Mouse (Mus musculus): Measurements from ENCODE around the gene Pgd.
"Not testable (repeated sequence)": the region's sequence is repeated elsewhere in the genome, so short reads cannot be mapped to it uniquely, and the experiment has no call there.

Pgd gene

DNA sequence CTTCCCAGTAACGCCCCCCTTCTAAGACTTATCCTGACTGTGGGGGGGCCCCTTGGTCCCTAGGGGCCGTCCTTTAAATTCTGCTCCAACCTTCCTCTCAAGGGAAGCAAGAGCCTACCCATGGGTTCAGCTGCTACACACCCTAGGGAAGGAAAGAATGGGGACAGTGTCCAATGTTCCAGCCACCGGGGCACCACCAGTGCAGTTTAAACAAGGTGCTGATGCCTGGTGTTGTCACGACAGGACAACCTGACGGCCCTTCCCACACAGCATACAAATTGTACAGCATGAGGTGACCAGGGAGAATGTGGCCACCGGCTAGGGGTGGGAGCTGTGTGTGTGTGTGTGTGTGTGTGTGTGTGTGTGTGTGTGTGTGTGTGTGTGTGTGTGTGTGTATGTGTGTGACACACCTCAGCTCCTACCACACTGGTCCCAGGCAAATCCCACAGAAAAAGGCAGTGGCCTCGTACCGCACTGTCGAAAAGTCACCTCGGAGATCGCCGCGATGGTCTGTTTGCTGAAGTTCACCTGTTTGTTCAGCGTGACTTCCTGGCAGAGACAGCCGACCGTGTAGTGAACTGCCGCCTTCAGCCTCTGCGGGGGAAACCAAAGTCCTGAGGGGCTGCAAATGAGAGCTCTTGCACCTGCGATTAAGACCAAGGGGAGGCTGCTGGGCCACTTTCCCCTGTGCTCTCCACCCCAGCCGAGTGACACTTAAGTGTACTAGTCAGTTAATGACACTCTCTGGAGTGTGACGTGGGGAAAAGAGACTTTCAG, 34.6 kb downstream of the Pgd start:
- no peak for DNase-seq

DNA sequence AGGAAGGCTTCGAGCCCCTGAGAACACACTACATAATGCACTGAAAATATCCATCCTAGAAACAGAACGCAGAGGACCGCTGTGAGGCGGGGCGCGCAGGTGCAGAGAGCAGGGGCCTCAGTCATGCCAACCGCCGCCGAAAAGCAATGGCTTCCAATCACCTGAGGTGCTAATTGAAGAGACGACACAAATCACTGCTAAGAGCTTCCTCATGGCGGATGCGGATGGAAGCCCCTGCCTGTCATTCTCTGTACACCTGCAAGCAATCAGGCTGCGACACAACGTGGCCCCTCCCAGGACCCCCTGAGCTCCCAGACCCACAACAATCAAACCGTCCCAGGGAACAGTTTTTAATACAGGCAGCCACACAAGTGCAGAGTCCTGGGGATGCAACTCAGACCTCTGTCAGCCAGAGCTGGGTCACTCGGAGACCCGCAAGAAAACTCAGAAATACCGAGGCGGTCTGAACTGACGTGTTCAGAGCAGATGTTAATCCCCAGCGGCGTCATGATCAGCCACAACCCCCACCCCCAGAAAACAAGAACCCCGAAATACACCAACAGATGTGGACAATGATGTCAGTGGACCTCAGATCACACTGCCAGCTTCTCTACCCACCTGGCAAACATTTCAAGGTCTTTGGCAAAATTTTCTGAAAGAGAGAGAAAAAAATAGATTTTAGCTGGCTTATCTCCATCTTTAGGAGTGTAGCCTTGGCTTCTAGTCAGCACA, 35.4 kb downstream of the Pgd start:
- no peak for DNase-seq

DNA sequence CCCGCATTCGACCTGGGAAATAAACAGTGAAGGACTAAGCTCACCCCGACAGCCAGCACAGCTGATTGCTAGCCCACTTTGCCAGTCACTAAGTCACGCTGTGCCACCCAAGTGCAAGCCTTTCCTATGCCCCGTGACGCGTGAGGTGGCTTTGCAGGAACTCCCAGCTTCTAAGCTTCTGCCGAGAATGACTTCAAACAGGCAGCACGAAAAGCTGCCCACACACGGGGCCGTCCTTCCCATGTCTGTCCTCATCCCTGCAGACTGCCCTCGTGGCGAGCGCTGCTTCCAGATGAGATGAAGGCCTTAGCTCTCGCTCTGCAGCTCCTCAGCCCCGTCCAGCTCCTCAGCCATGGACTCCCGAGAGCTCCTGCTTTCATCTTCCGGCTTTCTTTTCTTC, 38.1 kb downstream of the Pgd start:
- DNase-seq = no peak

DNA sequence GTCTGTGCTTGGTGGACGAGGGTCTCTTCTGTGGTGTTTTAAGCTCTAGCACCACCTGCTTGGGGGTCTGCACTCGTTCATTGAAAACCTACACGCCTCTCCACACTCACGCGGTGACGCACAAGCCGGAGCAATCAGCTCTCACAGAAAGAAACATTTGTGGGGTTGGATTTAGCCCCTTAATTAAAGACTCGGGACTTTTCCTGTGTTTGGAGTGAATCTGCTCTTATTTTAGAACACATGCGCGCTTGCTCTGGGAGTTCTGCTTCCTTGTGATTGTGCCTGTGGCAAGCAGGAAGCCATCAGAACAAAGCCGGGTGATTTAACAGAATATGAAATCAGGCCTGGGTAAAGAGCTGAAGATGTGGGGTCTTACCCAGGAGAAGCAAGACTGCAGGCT, 39.9 kb downstream of the Pgd start, which contains the start of gene Cort:
Gene Cort (minus strand): TSS at position 101 of the 400 bp plus-strand sequence.
- no peak for DNase-seq

DNA sequence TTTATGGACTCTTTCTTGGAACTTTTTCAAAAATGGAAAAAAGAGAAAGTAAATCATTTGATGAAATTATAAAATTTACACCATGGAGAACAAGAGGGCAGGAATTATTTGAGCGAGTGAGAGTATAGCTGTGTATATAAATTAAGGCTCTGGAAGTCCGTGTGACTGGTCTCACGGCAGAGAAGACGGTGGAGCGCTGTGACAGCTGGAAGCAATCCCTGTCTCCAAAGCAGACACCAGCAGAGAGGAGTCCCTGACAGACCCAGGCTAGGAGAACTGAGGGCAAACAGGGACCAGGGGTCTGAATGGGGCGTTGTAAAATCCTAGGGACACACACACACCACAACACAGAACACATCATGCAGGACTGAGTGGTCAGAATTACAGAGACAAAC, 40.5 kb downstream of the Pgd start:
- no peak for DNase-seq

DNA sequence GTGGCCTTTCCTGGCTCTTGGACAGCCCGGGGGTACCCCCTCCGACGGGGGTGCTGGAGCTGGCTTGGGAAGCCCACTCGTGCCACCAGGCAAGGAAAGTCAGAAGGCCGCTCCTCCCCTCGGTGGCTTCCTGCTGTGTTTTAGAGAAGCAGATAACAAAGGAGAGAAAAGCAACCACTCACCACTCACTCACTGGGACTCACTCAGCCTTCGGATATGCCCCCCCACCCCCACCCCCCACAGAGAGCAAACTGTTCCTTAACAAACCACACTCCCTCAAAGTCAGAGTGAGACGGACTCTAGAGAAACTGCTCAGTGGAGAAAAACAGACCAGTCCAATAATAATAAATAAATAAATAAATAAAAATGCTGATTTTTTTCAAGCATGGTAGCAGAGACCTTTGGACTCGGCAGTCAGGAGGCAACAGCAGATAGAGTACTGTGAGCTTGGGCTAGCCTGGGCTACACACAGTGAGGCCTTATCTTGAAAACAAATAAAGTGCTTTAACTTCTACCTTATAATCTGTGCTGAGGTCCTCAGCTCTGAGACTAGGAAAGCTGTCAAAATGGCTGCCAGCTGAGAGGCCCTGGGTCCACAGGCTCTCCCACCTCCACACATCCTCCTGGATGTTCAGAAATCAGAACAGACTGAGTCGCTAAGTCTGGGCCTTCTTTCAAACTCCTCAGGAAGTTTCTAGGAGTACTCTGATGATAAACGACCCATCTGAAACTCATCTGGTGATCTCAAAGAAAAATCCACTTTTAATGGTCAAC, 41.0 kb downstream of the Pgd start:
- DNase-seq = no peak

DNA sequence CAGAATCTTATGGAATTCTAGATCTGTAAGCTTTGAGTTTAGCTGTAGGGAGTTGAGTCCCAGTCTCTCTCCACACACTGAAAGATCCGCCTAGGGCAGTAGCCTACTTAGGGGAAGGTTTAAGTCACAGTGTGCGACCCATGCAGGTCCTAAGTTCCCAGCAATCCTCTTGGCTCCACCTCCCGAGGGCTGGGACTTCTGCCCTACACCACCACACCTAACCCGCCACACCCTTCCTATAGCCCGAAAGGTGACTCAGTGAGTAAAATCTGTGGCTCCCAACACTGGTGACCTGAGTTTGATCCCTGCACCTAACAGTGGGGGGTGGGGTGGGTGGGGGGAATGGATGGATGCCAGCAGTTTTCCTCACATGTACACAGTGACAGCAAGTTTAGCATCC, 43.1 kb downstream of the Pgd start:
- DNase-seq = no peak

DNA sequence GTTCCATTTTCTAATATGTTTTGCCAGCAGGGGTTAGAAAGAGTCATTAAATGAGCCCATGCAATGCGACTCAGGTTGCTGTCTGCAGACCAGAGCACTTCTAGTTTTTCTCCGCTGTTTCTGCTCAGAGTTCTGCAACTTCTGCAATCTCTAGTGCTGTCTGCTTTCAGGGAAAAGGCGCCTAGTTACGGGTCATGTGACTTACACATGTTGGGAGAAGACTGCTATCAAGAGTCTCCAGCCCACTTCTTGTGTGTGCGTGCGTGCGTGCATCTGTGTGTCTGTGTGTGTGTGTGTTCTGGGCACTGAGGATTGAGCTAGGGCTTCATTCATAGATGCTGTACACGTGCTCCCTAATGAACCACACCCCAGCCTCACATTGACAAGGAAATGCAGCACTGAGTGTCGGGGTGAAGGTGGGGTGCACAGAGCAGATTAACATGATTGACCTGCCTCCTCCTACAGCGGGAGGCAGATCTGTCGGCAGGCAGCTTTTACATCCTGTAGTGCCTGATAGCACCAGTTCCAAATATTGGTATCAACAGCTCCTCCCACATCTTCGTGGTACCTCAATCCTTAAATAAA, 46.5 kb downstream of the Pgd start:
- DNase-seq = not testable (repeated sequence)

DNA sequence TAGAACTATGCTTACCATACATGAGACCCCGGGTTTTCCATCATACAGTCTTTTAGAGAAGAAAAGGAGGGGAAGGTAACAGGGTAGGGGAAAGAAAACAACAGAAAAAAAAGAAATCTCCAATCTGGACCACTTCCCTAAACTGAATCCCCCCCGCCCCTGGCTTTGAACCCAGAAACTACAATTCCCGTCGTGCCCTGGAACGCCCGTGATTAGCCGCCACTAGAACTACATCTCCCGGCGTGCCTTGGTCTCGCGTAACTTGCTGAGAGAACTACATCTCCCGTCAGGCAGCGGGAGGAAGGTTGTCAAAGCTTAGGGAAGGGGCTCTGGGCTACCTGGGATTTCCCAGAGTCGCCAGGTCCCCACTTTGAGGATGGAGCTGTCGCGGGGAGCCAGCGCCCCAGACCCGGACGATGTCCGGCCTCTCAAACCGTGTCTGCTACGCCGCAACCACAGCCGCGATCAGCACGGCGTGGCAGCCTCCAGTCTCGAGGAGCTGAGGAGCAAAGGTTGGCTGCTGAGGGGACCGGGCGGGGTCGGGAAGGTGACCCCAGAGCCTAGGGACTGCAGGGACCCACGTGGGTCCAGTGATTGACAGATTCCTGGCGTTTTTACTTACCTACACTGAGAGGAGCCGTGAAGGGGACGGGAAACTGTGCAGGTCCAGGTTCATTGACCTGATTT, 62.6 kb downstream of the Pgd start, which contains the start of gene Dffa:
Gene Dffa (plus strand): TSS at position 272 of the 687 bp plus-strand sequence.
- DNase-seq = peak; percentile 91 to 93

DNA sequence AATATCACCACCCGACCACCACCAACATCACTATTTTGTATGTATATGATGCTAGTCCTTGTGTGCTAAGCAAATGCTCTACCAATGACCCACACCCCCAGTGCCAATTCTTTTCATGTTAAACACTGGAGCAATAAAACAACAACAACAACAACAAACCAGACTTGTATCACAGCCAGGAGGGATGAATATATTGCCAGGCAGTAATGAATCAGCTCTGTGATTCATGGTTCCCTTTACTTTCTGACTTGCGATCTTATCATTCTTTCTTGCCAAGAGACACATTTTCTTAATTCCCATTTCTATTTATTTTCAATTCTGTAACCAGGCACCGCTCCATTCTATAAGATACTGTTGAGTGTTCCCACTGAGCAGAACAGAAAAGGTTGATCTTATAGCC, 65.1 kb downstream of the Pgd start:
- no peak for DNase-seq

DNA sequence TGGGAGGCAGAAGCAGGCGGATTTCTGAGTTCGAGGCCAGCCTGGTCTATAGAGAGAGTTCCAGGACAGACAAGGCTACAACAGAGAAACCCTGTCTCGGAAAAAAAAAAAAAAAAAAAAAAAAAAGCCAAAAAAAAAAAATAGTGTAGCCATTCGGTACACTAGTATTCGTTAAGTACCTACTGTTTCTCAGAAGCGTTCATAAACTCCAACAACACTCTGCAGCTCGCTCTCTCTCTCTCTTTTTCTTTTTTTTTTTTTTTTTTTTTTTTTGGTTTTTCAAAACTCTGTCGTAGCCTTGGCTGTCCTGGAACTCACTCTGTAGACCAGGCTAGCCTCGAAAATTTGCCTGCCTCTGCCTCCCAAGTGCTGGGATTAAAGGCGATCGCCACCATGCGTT, 66.1 kb downstream of the Pgd start:
- not testable (repeated sequence) for DNase-seq

Measured in cerebellum, postnatal 36 days (tissue).